Mouse (Mus musculus): ENCODE data around the gene Vmn1r29.
"Not testable (repeated sequence)": the region's sequence is repeated elsewhere in the genome, so short reads cannot be mapped to it uniquely, and the experiment has no call there.

Gene Vmn1r29

DNA sequence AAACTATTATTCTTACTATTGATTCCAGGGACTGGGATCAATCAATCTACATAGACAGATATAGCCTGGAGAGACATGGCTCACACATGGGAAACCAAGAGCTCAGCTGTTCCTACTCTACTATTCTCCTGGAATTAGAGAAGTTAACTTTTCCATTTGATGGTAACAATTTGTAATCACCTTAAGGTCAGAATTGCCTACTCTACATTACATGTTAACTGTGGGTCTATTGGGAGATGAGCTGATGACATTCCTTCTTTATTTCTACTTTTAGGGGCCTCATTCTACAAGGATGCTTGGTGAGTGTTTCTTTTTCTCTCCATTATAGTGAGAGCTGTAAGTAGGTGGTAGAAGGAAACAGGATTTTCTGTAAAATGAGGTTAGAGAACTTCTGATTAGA lies at the start of gene Vmn1r29:
Gene Vmn1r29, plus strand, starts transcription at position 301 of the 400 bp plus-strand sequence.
- no peak for DNase-seq

DNA sequence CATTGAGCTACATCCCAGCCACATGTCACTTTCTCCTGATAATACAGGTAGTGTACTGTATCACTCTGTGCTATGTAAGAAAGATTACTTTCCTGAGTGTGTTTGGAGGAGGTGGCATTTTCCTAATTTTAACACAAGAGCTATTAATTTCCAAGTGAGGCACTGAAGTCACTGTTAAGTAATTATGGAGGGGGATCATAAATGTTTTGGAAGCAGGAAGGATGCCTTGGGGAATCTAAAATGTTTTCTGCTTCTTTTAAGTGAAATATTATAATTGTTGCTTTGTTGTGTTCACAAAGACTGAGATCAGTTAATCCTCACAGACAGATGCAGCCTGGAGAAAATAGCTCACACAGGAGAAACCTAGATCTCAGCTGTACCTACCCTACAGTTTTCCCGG lies 39.6 kb upstream of the Vmn1r29 start, which contains the start of gene Vmn1r28:
Gene Vmn1r28, plus strand, starts transcription at position 301 of the 400 bp plus-strand sequence.
- DNase-seq, result no peak

DNA sequence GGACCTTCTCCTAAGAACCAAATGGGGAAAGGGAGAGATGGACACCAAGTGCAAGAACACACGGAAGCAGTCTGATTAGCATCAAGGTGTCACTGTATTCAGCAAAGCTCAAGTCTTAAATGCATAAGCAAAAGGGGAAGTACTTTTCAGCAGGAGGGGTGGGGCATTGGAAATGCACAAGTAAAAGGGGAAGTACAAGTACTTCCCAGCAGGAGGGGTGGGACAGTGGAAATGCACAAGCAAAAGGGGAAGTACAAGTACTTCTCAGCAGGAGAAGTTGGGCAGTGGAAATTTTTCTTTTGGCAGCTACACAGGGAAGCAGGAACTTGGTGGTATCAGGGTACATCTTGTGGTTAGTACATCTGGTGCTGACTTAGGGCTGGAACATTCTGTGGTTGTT lies 21.7 kb upstream of the Vmn1r29 start:
- DNase-seq, result not testable (repeated sequence)

DNA sequence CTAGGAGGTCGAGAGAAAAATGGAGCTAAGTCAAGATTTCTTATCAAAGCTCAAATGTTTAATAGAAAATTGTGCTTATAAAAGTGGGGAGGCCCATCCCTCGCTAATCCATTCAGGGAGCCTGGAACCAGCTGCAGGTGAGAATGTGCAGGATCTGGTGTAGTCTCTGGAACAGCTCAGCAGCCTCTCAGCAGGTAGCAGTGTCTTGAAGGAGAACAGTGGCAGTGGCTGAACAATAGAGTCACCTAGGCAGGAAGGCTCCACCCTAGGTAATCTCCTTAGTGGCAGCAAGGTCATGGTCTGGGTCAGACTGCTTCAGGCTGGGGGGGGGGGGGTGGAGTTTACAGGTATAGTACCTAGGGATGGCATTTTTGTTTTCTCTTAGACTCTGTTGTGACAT lies 9.1 kb upstream of the Vmn1r29 start:
- DNase-seq, result no peak

DNA sequence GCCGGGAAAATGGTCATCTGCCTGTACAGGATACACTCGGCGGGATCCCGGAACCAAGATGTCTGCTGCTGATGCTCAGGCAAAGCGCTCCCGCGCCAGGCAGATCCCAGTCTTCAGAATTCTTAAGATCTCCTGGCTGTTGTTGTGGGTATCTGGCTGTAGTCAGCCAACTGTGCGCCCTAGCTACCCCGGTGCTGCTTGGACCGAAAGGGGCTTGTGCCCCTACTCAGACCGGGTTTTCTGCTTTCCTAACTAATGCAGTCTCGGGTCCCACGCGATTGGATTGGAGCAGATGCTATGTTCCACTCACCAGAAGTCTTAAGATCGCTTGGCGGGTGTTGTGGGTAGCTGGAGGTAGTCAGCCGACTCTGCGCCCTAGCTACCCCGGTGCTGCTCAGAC lies 2.8 kb upstream of the Vmn1r29 start:
- not testable (repeated sequence) for DNase-seq

DNA sequence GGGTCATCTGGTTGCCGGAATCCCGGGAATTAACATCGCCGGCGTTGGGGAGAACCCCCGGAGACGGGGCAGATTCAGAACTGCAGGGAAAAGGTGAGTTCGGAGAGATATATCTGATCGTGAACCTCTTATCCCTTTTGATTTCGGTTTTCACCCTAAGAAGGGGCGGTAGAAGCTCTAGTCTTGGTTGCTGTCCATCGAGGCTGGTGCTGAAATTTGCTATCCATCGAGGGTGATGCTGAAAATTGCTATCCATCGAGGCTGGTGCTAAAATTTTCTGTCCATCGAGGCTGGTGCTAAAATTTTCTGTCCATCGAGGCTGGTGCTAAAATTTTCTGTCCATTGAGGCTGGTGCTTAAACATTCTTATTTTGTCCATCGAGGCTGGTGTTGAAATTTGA lies 29.3 kb downstream of the Vmn1r29 start:
- DNase-seq, result not testable (repeated sequence)
